Mouse (Mus musculus) kidney, postnatal 10 days (tissue): ENCODE measurements around the gene Zfp740.
"Not testable (repeated sequence)": the region's sequence is repeated elsewhere in the genome, so short reads cannot be mapped to it uniquely, and the experiment has no call there.

Source experiments
- DNase-seq: peaks from one replicate; pipeline ENCODE4 v3.0.0; 2021; ENCODE audit warnings: mixed read lengths

Gene Zfp740

GRCm38 (mm10) chr15:102192820-102193386, 10.1 kb upstream of the Zfp740 start:
- DNase-seq = no peak

GRCm38 (mm10) chr15:102193652-102194051, 9.4 kb upstream of the Zfp740 start:
- no peak for DNase-seq

- no peak for DNase-seq
Measured at GRCm38 (mm10) chr15:102194439-102194838, 8.6 kb upstream of the Zfp740 start.

GRCm38 (mm10) chr15:102195373-102195772, 7.7 kb upstream of the Zfp740 start:
- DNase-seq = no peak

GRCm38 (mm10) chr15:102198841-102199240, 4.2 kb upstream of the Zfp740 start:
- DNase-seq = no peak

- peak; percentile 83 for DNase-seq
Measured at GRCm38 (mm10) chr15:102203835-102204381, 859 bp downstream of the Zfp740 start.

- no peak for DNase-seq
Measured at GRCm38 (mm10) chr15:102204674-102205505, 1.8 kb downstream of the Zfp740 start, which contains the start of gene Csad. Gene Csad (minus strand): TSS chr15:102204724.

- DNase-seq = peak; percentile 70
Measured at GRCm38 (mm10) chr15:102205779-102206178, 2.7 kb downstream of the Zfp740 start.

- peak; percentile 43 for DNase-seq
Measured at GRCm38 (mm10) chr15:102207351-102207750, 4.3 kb downstream of the Zfp740 start.

- no peak for DNase-seq
Measured at GRCm38 (mm10) chr15:102208092-102208561, 5.1 kb downstream of the Zfp740 start.

- DNase-seq = no peak
Measured at GRCm38 (mm10) chr15:102209114-102209513, 6.1 kb downstream of the Zfp740 start.

GRCm38 (mm10) chr15:102210816-102211215, 7.8 kb downstream of the Zfp740 start:
- DNase-seq = no peak

GRCm38 (mm10) chr15:102211895-102212294, 8.8 kb downstream of the Zfp740 start:
- no peak for DNase-seq

GRCm38 (mm10) chr15:102214132-102214531, 11.1 kb downstream of the Zfp740 start:
- DNase-seq = no peak

- no peak for DNase-seq
Measured at GRCm38 (mm10) chr15:102215624-102216023, 12.6 kb downstream of the Zfp740 start.

- DNase-seq = no peak
Measured at GRCm38 (mm10) chr15:102216459-102217228, 13.6 kb downstream of the Zfp740 start.

- DNase-seq = no peak
Measured at GRCm38 (mm10) chr15:102217325-102217724, 14.3 kb downstream of the Zfp740 start.

- DNase-seq = no peak
Measured at GRCm38 (mm10) chr15:102222386-102222785, 19.3 kb downstream of the Zfp740 start.

GRCm38 (mm10) chr15:102224186-102224991, 21.3 kb downstream of the Zfp740 start:
- peak; percentile 91 for DNase-seq

GRCm38 (mm10) chr15:102224992-102225617, 22.1 kb downstream of the Zfp740 start:
- no peak for DNase-seq

- DNase-seq = not testable (repeated sequence)
Measured at GRCm38 (mm10) chr15:102225619-102226018, 22.6 kb downstream of the Zfp740 start.
